Mouse (Mus musculus): ENCODE data around the gene Podxl2. TPM values are rescaled to one million over a fixed set of nuclear protein-coding genes. Genes with fewer than 3 reads are reported as not detected.

Gene Podxl2
- polyA plus RNA-seq, 1 experiment from 2014 or later, result 5.0 TPM

DNA sequence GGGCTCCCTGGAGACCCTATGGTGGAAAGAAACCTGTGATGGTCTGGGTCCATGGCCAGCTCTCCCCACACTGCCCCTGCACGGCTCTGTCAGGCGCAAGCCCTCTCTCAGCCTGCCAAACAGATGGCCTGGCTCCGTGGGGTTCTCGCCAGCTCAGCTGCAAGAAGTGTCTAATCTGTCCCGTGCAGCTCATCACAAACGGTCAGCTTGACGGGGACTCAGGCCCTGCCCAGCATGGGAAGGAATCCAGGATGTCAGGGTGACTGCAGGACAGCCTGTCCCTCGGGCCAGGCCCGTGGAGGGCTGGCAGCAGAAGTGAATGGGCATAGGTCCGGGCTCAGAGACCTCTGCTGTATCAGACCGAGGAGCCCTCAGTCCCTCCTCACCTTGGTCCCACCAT is 52.9 kb downstream of the Podxl2 start:
- 66% methylated on average over 11 of the region's 11 CpGs for WGBS (ENCODE audit: insufficient replicate concordance)
- Histone ChIP-seq H3K4me1 (peaks cover 8% of the 10 kb centered on the region; the same call in 1 of the 2 replicates), H3K27ac (no peak overlapping the region), H3K9me3 (replicated peaks) (no peaks in the 10 kb centered on the region), H3K4me2 (no peak overlapping the region), H3K4me3 (no peak overlapping the region), H3K27me3 (replicated peaks) (no peaks in the 10 kb centered on the region; the same call in none of the 2 replicates), H3K9ac (no peak overlapping the region), H3K36me3 (peaks cover 56% of the 10 kb centered on the region)
- ATAC-seq, result no peak

DNA sequence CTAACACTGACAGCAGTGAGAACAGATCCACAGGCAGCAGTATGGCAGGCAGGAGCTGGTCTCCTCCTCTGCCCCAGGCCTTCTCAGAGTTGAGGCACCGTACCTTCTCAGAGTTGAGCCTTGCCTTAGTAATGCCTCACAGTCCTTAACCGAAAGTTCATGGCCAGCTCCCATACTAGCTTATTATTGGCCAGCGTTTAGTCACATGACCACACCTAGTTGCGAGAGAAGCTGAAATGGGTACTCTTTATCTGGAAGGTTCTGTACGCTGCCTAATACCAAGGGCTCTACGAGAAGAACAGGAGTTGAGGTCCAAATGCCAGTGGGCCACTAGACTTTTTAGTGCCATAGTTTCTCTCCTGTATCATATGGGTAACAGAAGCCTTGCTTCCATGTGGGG is 53.5 kb downstream of the Podxl2 start:
- Histone ChIP-seq H3K4me3 (no peak overlapping the region), H3K9ac (no peak overlapping the region), H3K27ac (no peak overlapping the region), H3K4me2 (no peak overlapping the region), H3K27me3 (replicated peaks) (no peaks in the 10 kb centered on the region; the same call in none of the 2 replicates), H3K9me3 (replicated peaks) (no peaks in the 10 kb centered on the region), H3K4me1 (peaks cover 8% of the 10 kb centered on the region; the same call in 1 of the 2 replicates), H3K36me3 (peaks cover 51% of the 10 kb centered on the region)
- WGBS (ENCODE audit: insufficient replicate concordance), result 83% methylated on average over 6 of the region's 6 CpGs
- ATAC-seq, result no peak

DNA sequence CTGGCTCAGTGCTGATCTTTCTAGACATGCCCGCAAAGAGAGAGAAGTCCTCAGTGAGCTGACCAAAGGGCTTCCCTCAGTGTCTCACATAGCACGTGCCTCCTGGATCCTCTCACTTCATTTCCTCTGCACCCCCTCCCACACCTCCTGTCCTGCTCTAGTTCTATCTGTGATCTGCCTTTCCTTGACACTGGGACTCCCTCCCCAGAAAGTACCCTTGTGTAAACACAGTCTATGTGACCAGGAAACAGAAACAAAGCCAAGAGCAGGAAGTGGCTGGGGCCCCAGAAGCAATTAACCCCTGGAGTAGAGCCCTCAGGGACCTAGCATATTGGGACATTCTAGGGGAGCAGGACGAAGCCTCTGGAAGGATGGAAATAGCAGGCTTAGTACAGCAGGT is 54.0 kb downstream of the Podxl2 start:
- Histone ChIP-seq H3K27me3 (replicated peaks) (no peaks in the 10 kb centered on the region; the same call in none of the 2 replicates), H3K36me3 (peaks cover 47% of the 10 kb centered on the region), H3K4me3 (no peak overlapping the region), H3K27ac (no peak overlapping the region), H3K4me2 (no peak overlapping the region), H3K9me3 (replicated peaks) (no peaks in the 10 kb centered on the region), H3K4me1 (peaks cover 8% of the 10 kb centered on the region; the same call in 1 of the 2 replicates), H3K9ac (no peak overlapping the region)
- ATAC-seq, result no peak
- 29% methylated on average over 3 of the region's 3 CpGs for WGBS (ENCODE audit: insufficient replicate concordance)

DNA sequence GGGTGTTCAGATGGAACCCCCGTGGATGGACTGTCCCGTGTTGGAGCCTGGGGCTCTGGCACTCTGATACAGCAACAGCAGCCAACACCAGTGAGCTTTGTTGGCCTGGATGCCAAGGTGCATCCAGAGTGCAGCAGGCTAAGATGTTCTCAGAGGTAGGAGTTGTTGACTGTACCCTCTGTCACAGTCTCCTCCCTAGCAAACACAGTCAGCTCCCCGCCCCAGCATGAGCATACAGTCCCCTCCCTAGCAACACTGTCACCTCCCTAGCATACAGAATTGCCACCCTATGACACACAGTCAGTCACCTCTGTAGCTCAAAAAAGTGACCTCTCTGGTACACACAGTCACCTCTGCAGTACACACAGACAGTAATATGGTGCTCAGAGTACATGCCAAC is 57.9 kb downstream of the Podxl2 start:
- H3K4me2 ChIP-seq, result no peak overlapping the region
- H3K9me3 ChIP-seq (replicated peaks), result no peaks in the 10 kb centered on the region
- no peak for ATAC-seq
- 71% methylated on average over 3 of the region's 3 CpGs for WGBS (ENCODE audit: insufficient replicate concordance)
- H3K36me3 ChIP-seq, result peaks cover 19% of the 10 kb centered on the region
- no peak overlapping the region for H3K4me3 ChIP-seq
- H3K27ac ChIP-seq, result no peak overlapping the region
- H3K27me3 ChIP-seq (replicated peaks), result no peaks in the 10 kb centered on the region; the same call in none of the 2 replicates
- peaks cover 25% of the 10 kb centered on the region for H3K4me1 ChIP-seq
- no peak overlapping the region for H3K9ac ChIP-seq

DNA sequence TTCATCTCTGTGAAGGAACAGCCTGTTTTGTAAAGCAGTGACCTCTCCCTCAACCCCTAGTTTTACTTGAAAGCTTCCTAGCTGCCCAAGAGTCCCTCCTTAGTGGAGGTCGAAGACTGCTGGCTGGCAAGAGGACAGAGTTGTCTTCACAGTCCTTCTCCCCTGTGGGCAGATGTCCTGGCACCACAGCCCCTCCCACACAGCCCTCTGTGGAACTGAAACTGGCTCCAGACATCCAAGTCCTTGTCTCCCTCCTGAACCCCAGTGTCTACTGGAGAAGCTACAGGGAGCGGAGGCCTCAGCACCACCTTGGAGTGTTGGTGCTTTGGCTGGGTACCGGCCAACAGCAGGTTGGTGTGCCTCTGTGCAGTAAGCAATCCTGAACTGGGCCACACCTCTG is 59.4 kb downstream of the Podxl2 start:
- H3K36me3 ChIP-seq, result peaks cover 28% of the 10 kb centered on the region

DNA sequence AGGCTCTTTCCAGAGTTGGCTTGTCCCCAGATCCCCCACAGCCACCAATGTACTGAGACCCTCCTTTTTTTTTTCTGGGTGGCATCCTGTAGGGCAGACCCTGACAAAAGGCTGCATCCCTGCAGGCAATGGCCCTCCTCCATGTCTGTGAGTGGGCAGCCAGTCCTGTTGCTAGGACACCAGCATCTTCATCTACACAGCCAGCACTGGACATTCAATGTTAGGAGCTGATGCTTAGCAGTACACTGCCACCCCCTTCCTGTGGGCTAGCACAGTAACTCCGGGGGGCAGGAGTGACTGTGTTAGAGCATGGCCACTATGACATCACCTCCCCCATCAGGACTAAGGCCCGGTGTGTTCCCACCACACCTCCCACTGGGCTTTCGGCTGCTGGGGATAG is 59.8 kb downstream of the Podxl2 start:
- H3K36me3 ChIP-seq, result peaks cover 33% of the 10 kb centered on the region
- no peaks in the 10 kb centered on the region; the same call in none of the 2 replicates for H3K27me3 ChIP-seq (replicated peaks)
- H3K27ac ChIP-seq, result no peak overlapping the region
- no peak overlapping the region for H3K4me3 ChIP-seq
- H3K4me1 ChIP-seq, result peaks cover 30% of the 10 kb centered on the region
- no peak for ATAC-seq
- H3K9me3 ChIP-seq (replicated peaks), result no peaks in the 10 kb centered on the region
- WGBS (ENCODE audit: insufficient replicate concordance), result 72% methylated on average over 3 of the region's 3 CpGs
- no peak overlapping the region for H3K9ac ChIP-seq
- no peak overlapping the region for H3K4me2 ChIP-seq

More for the DNA sequence above, 59.4 kb downstream of the Podxl2 start:
- Histone ChIP-seq H3K27ac (no peak overlapping the region), H3K9me3 (replicated peaks) (no peaks in the 10 kb centered on the region), H3K4me2 (no peak overlapping the region), H3K9ac (no peak overlapping the region), H3K4me1 (peaks cover 30% of the 10 kb centered on the region), H3K27me3 (replicated peaks) (no peaks in the 10 kb centered on the region; the same call in none of the 2 replicates), H3K4me3 (no peak overlapping the region)
- ATAC-seq, result no peak
- 87% methylated on average over 3 of the region's 3 CpGs for WGBS (ENCODE audit: insufficient replicate concordance)

DNA sequence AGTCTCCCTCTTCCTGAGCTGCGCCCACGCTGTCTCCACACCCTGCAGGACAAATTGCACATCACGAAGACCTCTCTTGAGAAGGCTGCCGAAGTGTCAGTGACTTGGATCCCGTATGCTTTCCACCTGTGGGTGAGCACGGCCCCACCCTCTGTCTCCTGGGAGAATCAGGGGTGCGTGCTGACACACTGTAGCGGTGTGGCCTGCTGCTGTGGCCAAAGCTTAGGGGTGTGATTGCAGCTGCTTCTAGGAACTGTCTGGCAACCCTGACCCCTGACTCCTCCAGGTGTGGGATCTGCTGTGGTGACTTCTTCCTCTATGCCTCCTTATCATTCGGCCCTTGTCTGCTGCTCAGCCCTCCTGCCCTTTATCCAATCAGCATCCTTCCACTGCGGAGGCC is 61.0 kb downstream of the Podxl2 start:
- 71% methylated on average over 10 of the region's 10 CpGs for WGBS (ENCODE audit: insufficient replicate concordance)
- H3K9ac ChIP-seq, result no peak overlapping the region

DNA sequence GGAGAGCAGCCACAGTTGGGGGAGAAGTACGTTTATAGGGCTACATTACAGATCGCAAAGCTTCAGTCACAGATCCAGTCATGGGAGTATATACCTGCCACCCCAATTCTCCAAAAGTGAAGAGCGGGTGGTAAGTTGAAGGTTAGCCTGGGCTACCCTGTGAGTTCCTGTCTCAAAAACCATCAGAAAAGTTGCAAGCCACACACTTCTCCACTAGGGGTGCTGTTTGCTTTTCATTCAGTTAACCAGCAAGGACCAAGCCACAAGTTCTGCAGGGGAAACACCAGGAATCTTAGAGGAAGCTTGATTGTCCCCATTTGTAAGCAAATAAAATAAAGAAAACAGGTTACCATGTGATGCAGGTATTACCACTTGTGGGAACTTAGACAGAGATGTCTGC is 62.0 kb downstream of the Podxl2 start:
- Histone ChIP-seq H3K9me3 (replicated peaks) (no peaks in the 10 kb centered on the region), H3K9ac (no peak overlapping the region), H3K4me2 (no peak overlapping the region), H3K4me3 (no peak overlapping the region), H3K27ac (no peak overlapping the region), H3K36me3 (peaks cover 42% of the 10 kb centered on the region), H3K4me1 (peaks cover 36% of the 10 kb centered on the region), H3K27me3 (replicated peaks) (no peaks in the 10 kb centered on the region; the same call in 1 of the 2 replicates)
- ATAC-seq, result no peak
- WGBS (ENCODE audit: insufficient replicate concordance), result 41% methylated on average over 3 of the region's 3 CpGs

More for the DNA sequence above, 61.0 kb downstream of the Podxl2 start:
- Histone ChIP-seq H3K4me1 (peaks cover 33% of the 10 kb centered on the region), H3K9me3 (replicated peaks) (no peaks in the 10 kb centered on the region), H3K4me2 (no peak overlapping the region), H3K4me3 (no peak overlapping the region), H3K27me3 (replicated peaks) (no peaks in the 10 kb centered on the region; the same call in 1 of the 2 replicates), H3K36me3 (peaks cover 34% of the 10 kb centered on the region), H3K27ac (no peak overlapping the region)
- ATAC-seq, result no peak

DNA sequence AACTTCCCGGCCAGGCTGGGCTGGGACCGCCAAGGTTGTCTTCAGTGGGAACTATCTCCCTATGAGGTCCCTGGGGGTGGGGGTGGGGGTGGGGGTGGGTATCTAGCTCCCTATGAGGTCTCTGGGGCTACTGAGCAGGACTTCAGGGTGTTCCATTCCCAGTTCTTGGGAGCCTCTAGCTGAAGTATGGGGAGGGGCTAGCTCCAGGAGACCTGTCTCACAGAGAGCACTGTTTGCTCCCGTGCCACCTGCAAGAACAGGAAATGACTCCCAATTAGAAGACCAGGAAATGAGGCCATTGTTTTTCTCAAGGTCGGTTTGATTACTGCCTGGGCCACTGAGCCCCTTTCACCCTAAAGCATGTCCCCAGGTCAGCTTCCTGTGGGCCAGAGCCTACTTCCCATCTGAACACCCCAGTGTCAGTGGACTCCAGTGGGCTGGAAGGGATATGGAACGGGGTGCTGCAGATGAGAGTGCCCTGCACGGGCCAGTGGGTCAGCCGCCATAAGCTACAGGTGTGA is 62.9 kb downstream of the Podxl2 start:
- Histone ChIP-seq H3K4me1 (peaks cover 46% of the 10 kb centered on the region), H3K27me3 (replicated peaks) (no peaks in the 10 kb centered on the region), H3K4me2 (no peak overlapping the region), H3K27ac (no peak overlapping the region), H3K9me3 (replicated peaks) (no peaks in the 10 kb centered on the region), H3K9ac (no peak overlapping the region), H3K4me3 (no peak overlapping the region), H3K36me3 (peaks cover 43% of the 10 kb centered on the region)
- no peak for ATAC-seq
- WGBS (ENCODE audit: insufficient replicate concordance), result 44% methylated on average over 7 of the region's 7 CpGs

DNA sequence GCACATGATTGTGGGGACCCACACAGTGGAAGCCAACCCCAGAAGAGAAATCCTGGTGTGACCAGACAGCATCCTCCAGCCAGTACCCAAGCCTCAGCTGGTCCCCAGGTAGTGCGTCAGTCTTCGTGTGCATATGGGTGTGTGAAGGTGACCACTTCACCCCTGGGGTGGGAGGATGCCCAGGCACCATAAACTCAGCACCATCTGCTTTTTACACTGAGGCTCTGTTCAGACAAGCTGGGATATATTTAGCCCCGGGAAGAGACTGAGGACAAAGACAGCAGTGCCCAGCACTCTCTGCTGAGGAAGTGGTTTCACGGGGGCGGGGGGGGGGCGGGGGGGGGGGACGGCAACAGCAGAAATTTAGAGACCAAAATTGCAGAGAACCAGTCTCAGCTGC is 63.4 kb downstream of the Podxl2 start:
- Histone ChIP-seq H3K9ac (no peak overlapping the region), H3K27ac (no peak overlapping the region), H3K4me1 (peaks cover 47% of the 10 kb centered on the region), H3K9me3 (replicated peaks) (no peaks in the 10 kb centered on the region), H3K4me2 (no peak overlapping the region), H3K4me3 (no peak overlapping the region), H3K36me3 (peaks cover 43% of the 10 kb centered on the region), H3K27me3 (replicated peaks) (no peaks in the 10 kb centered on the region)
- ATAC-seq, result no peak
- 20% methylated on average over 7 of the region's 7 CpGs for WGBS (ENCODE audit: insufficient replicate concordance)

DNA sequence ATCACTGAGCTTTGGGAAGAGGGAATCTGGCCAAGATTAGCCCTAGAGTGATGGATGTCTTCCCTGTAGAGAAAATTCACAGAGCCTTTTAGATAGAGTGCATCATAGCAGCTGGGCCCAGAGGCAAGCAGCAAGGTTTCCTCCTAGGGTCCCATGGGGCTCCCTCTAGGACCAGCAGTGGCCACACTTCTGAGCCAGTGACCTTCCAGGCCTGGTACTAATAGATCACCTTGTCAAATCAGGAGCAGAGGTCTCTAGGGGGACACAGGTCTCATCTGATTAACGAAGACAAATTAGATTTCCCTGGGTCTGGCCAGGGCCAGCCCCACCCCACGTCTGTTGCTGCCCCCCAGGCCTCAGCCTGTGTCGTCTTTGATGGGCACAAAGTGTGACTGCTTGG is 64.6 kb downstream of the Podxl2 start:
- Histone ChIP-seq H3K27me3 (replicated peaks) (no peaks in the 10 kb centered on the region), H3K4me3 (no peak overlapping the region), H3K9ac (no peak overlapping the region), H3K27ac (no peak overlapping the region), H3K4me1 (peaks cover 48% of the 10 kb centered on the region), H3K4me2 (no peak overlapping the region), H3K36me3 (peaks cover 43% of the 10 kb centered on the region), H3K9me3 (replicated peaks) (no peaks in the 10 kb centered on the region)
- WGBS (ENCODE audit: insufficient replicate concordance), result 63% methylated on average over 3 of the region's 3 CpGs
- 0 out of 2 replicates have a peak, but pooled peaks have one; percentile 27 for ATAC-seq

DNA sequence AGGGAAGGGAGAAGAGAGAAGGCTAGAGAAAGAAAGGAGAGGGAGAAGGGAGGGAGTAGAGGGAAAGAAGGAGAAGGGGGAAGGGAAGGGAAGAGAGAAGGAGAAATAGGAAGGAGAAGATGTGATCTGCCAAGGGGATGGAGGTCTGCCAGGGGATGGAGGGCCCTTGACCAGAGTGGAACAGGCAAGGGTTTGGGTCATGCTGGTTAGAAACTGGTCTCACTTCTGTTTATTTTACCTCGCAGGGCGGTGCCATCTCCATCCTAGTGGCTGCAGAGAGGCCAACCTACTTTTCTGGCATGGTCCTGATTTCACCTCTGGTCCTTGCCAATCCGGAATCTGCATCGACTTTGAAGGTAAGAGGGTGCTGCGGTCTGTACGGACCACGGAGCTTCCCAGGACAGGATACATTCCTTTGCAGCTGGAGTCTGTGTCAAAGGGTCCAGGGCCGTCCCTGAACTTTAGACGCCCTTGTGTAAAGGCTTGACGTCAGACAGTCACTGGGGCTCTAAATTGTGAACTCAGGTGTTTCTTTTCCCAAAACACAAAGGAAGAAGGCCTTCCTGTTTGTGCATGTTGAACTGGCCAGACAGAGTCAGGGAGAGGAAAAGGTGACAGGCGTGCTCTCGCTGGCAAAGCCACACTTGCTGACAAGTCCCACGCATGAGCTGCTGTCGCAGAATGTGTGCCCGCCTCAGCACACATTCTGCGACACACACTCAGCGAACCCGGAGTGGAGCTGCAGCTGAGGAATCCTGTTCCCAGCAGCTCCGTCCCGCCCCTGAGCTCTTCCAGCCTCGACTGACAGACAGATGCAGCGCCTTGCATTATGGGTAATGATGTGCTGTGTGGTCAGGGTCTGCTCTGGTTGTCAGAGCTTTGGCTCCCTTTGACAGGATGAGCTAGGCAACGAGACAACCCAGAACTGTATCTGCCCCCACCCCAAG is 65.5 kb downstream of the Podxl2 start:
- WGBS (ENCODE audit: insufficient replicate concordance), result 74% methylated on average over 23 of the region's 23 CpGs
- H3K36me3 ChIP-seq, result peaks cover 43% of the 10 kb centered on the region
- H3K9me3 ChIP-seq (replicated peaks), result no peaks in the 10 kb centered on the region
- no peak overlapping the region for H3K9ac ChIP-seq
- H3K4me3 ChIP-seq, result no peak overlapping the region
- no peak overlapping the region; the same call in 1 of the 2 replicates for H3K27ac ChIP-seq
- H3K4me1 ChIP-seq, result peaks cover 55% of the 10 kb centered on the region
- no peak for ATAC-seq
- H3K4me2 ChIP-seq, result no peak overlapping the region
- H3K27me3 ChIP-seq (replicated peaks), result no peaks in the 10 kb centered on the region

Measured in liver, embryonic 12.5 days (tissue).